Mouse (Mus musculus): ENCODE results near the gene Klk7. TPM values are rescaled to one million over a fixed set of nuclear protein-coding genes. Genes with fewer than 3 reads are reported as not detected.

Klk7 gene
- polyA plus RNA-seq, 1 experiment from 2014 or later = not detected

GRCm38 (mm10) chr7:43815211-43815610, 4.1 kb downstream of the Klk7 start:
- TF ChIP-seq CTCF (IDR thresholded peaks at IDR 0.05; ENCODE audit: low read depth) = no peak
- H3K9ac ChIP-seq (ENCODE audit: low read depth, low read length) = no peak overlapping the region
- no peaks in the 10 kb centered on the region for H3K4me1 ChIP-seq (replicated peaks; ENCODE audit: control insufficient read depth, insufficient read depth, low read length)
- H3K27ac ChIP-seq (ENCODE audit: low read depth, low read length) = no peak overlapping the region
- H3K9me3 ChIP-seq (ENCODE audit: control insufficient read depth) = no peaks in the 10 kb centered on the region
- H3K27me3 ChIP-seq (replicated peaks; ENCODE audit: control insufficient read depth, insufficient read depth, low read length) = no peaks in the 10 kb centered on the region
- 88% methylated on average over 7 of the region's 7 CpGs for WGBS
- H3K36me3 ChIP-seq (ENCODE audit: control insufficient read depth, insufficient read depth) = no peaks in the 10 kb centered on the region
- no peak overlapping the region for H3K4me2 ChIP-seq (replicated peaks; ENCODE audit: low read depth)
- H3K4me3 ChIP-seq (ENCODE audit: low read depth, low read length) = no peak overlapping the region
- ATAC-seq = no peak

GRCm38 (mm10) chr7:43816746-43817145, 5.7 kb downstream of the Klk7 start:
- no peak for ATAC-seq
- TF ChIP-seq CTCF (IDR thresholded peaks at IDR 0.05; ENCODE audit: low read depth) = no peak
- Histone ChIP-seq H3K4me2 (replicated peaks; ENCODE audit: low read depth) (no peak overlapping the region), H3K9me3 (ENCODE audit: control insufficient read depth) (no peaks in the 10 kb centered on the region), H3K36me3 (ENCODE audit: control insufficient read depth, insufficient read depth) (no peaks in the 10 kb centered on the region), H3K4me3 (ENCODE audit: low read depth, low read length) (no peak overlapping the region), H3K9ac (ENCODE audit: low read depth, low read length) (no peak overlapping the region), H3K4me1 (replicated peaks; ENCODE audit: control insufficient read depth, insufficient read depth, low read length) (no peaks in the 10 kb centered on the region), H3K27ac (ENCODE audit: low read depth, low read length) (no peak overlapping the region), H3K27me3 (replicated peaks; ENCODE audit: control insufficient read depth, insufficient read depth, low read length) (no peaks in the 10 kb centered on the region)

GRCm38 (mm10) chr7:43821581-43821980, 10.5 kb downstream of the Klk7 start:
- no peak overlapping the region for H3K4me2 ChIP-seq (replicated peaks; ENCODE audit: low read depth)
- no peak for ATAC-seq
- no peaks in the 10 kb centered on the region for H3K27me3 ChIP-seq (replicated peaks; ENCODE audit: control insufficient read depth, insufficient read depth, low read length)
- H3K4me1 ChIP-seq (replicated peaks; ENCODE audit: control insufficient read depth, insufficient read depth, low read length) = no peaks in the 10 kb centered on the region
- no peak overlapping the region for H3K27ac ChIP-seq (ENCODE audit: low read depth, low read length)
- 87% methylated on average over 7 of the region's 7 CpGs for WGBS
- H3K4me3 ChIP-seq (ENCODE audit: low read depth, low read length) = no peak overlapping the region
- no peaks in the 10 kb centered on the region for H3K36me3 ChIP-seq (ENCODE audit: control insufficient read depth, insufficient read depth)
- H3K9ac ChIP-seq (ENCODE audit: low read depth, low read length) = no peak overlapping the region
- H3K9me3 ChIP-seq (ENCODE audit: control insufficient read depth) = no peaks in the 10 kb centered on the region
- TF ChIP-seq CTCF (IDR thresholded peaks at IDR 0.05; ENCODE audit: low read depth) = no peak

GRCm38 (mm10) chr7:43824199-43824598, 13.1 kb downstream of the Klk7 start, which contains the start of gene Klk6:
Klk6 (plus strand) TSS chr7:43824499.
- no peak for ATAC-seq
- Histone ChIP-seq H3K9ac (ENCODE audit: low read depth, low read length) (no peak within 1 kb of the TSS), H3K4me2 (replicated peaks; ENCODE audit: low read depth) (no peak within 1 kb of the TSS), H3K27me3 (replicated peaks; ENCODE audit: control insufficient read depth, insufficient read depth, low read length) (no peaks in the 10 kb centered on the region), H3K27ac (ENCODE audit: low read depth, low read length) (no peak within 1 kb of the TSS), H3K4me3 (ENCODE audit: low read depth, low read length) (no peak within 1 kb of the TSS), H3K9me3 (ENCODE audit: control insufficient read depth) (no peaks in the 10 kb centered on the region), H3K4me1 (replicated peaks; ENCODE audit: control insufficient read depth, insufficient read depth, low read length) (no peaks in the 10 kb centered on the region), H3K36me3 (ENCODE audit: control insufficient read depth, insufficient read depth) (no peaks in the 10 kb centered on the region)
- TF ChIP-seq CTCF (IDR thresholded peaks at IDR 0.05; ENCODE audit: low read depth) = no peak
- WGBS = 78% methylated on average over 10 of the region's 10 CpGs

- H3K27ac ChIP-seq (ENCODE audit: low read depth, low read length) = no peak overlapping the region
- no peak overlapping the region for H3K9ac ChIP-seq (ENCODE audit: low read depth, low read length)
- H3K4me1 ChIP-seq (replicated peaks; ENCODE audit: control insufficient read depth, insufficient read depth, low read length) = no peaks in the 10 kb centered on the region
- ATAC-seq = no peak
- TF ChIP-seq CTCF (IDR thresholded peaks at IDR 0.05; ENCODE audit: low read depth) = no peak
- H3K4me2 ChIP-seq (replicated peaks; ENCODE audit: low read depth) = no peak overlapping the region
- WGBS = 70% methylated on average over 5 of the region's 5 CpGs
- no peaks in the 10 kb centered on the region for H3K36me3 ChIP-seq (ENCODE audit: control insufficient read depth, insufficient read depth)
- no peaks in the 10 kb centered on the region for H3K9me3 ChIP-seq (ENCODE audit: control insufficient read depth)
- H3K4me3 ChIP-seq (ENCODE audit: low read depth, low read length) = no peak overlapping the region
- H3K27me3 ChIP-seq (replicated peaks; ENCODE audit: control insufficient read depth, insufficient read depth, low read length) = no peaks in the 10 kb centered on the region
These were observed 15.0 kb downstream of the Klk7 start for GRCm38 (mm10) chr7:43826056-43826455.

- Histone ChIP-seq H3K36me3 (ENCODE audit: control insufficient read depth, insufficient read depth) (no peaks in the 10 kb centered on the region), H3K9me3 (ENCODE audit: control insufficient read depth) (no peaks in the 10 kb centered on the region), H3K9ac (ENCODE audit: low read depth, low read length) (no peak overlapping the region), H3K27me3 (replicated peaks; ENCODE audit: control insufficient read depth, insufficient read depth, low read length) (no peaks in the 10 kb centered on the region), H3K27ac (ENCODE audit: low read depth, low read length) (no peak overlapping the region), H3K4me1 (replicated peaks; ENCODE audit: control insufficient read depth, insufficient read depth, low read length) (no peaks in the 10 kb centered on the region), H3K4me3 (ENCODE audit: low read depth, low read length) (no peak overlapping the region), H3K4me2 (replicated peaks; ENCODE audit: low read depth) (no peak overlapping the region)
- ATAC-seq = no peak
- WGBS = 75% methylated on average over 4 of the region's 4 CpGs
- no peak for TF ChIP-seq CTCF (IDR thresholded peaks at IDR 0.05; ENCODE audit: low read depth)
These were observed 16.6 kb downstream of the Klk7 start for GRCm38 (mm10) chr7:43827706-43828105.

GRCm38 (mm10) chr7:43829006-43829405, 17.9 kb downstream of the Klk7 start:
- no peaks in the 10 kb centered on the region for H3K9me3 ChIP-seq (ENCODE audit: control insufficient read depth)
- H3K36me3 ChIP-seq (ENCODE audit: control insufficient read depth, insufficient read depth) = no peaks in the 10 kb centered on the region
- no peak overlapping the region for H3K4me2 ChIP-seq (replicated peaks; ENCODE audit: low read depth)
- H3K4me3 ChIP-seq (ENCODE audit: low read depth, low read length) = no peak overlapping the region
- H3K27ac ChIP-seq (ENCODE audit: low read depth, low read length) = no peak overlapping the region
- no peak for TF ChIP-seq CTCF (IDR thresholded peaks at IDR 0.05; ENCODE audit: low read depth)
- H3K9ac ChIP-seq (ENCODE audit: low read depth, low read length) = no peak overlapping the region
- H3K27me3 ChIP-seq (replicated peaks; ENCODE audit: control insufficient read depth, insufficient read depth, low read length) = no peaks in the 10 kb centered on the region
- H3K4me1 ChIP-seq (replicated peaks; ENCODE audit: control insufficient read depth, insufficient read depth, low read length) = no peaks in the 10 kb centered on the region
- WGBS = 85% methylated on average over 8 of the region's 8 CpGs
- no peak for ATAC-seq

Measured in intestine, postnatal 0 days (tissue).